Mouse (Mus musculus): ENCODE measurements around the gene Slc44a5. TPM values are rescaled to one million over a fixed set of nuclear protein-coding genes. Genes with fewer than 3 reads are reported as not detected.
A peak's percentile ranks its signal among the peaks of the same experiment; 100 is the strongest.
"Not testable (repeated sequence)": the region's sequence is repeated elsewhere in the genome, so short reads cannot be mapped to it uniquely, and the experiment has no call there.

The Slc44a5 gene
- total RNA-seq, 2 experiments from 2014 or later = 0.05 TPM; not detected in 1

GRCm38 (mm10) chr3:154093745-154094322, 120.6 kb downstream of the Slc44a5 start:
- DNase-seq (ENCODE audit: low spot score) = no peak

GRCm38 (mm10) chr3:154101671-154102070, 128.4 kb downstream of the Slc44a5 start:
- no peak for DNase-seq (ENCODE audit: low spot score)

- no peak for DNase-seq (ENCODE audit: low spot score)
These were observed 137.3 kb downstream of the Slc44a5 start for GRCm38 (mm10) chr3:154110528-154110927.

GRCm38 (mm10) chr3:154111221-154111620, 138.0 kb downstream of the Slc44a5 start:
- no peak for DNase-seq (ENCODE audit: low spot score)

GRCm38 (mm10) chr3:154114991-154115390, 141.8 kb downstream of the Slc44a5 start:
- no peak for DNase-seq (ENCODE audit: low spot score)

- no peak for DNase-seq (ENCODE audit: low spot score)
These were observed 142.2 kb downstream of the Slc44a5 start for GRCm38 (mm10) chr3:154115478-154115877.

GRCm38 (mm10) chr3:154116000-154116399, 142.8 kb downstream of the Slc44a5 start:
- DNase-seq (ENCODE audit: low spot score) = no peak

GRCm38 (mm10) chr3:154118992-154119603, 145.9 kb downstream of the Slc44a5 start:
- no peak for DNase-seq (ENCODE audit: low spot score)

GRCm38 (mm10) chr3:154122531-154122930, 149.3 kb downstream of the Slc44a5 start:
- DNase-seq (ENCODE audit: low spot score) = no peak

- no peak for DNase-seq (ENCODE audit: low spot score)
These were observed 151.8 kb downstream of the Slc44a5 start for GRCm38 (mm10) chr3:154124890-154125575.

GRCm38 (mm10) chr3:154125768-154126376, 152.6 kb downstream of the Slc44a5 start:
- DNase-seq (ENCODE audit: low spot score) = no peak

- no peak for DNase-seq (ENCODE audit: low spot score)
These were observed 154.0 kb downstream of the Slc44a5 start for GRCm38 (mm10) chr3:154127246-154127645.

- no peak for DNase-seq (ENCODE audit: low spot score)
These were observed 155.8 kb downstream of the Slc44a5 start for GRCm38 (mm10) chr3:154129036-154129435.

- no peak for DNase-seq (ENCODE audit: low spot score)
These were observed 157.3 kb downstream of the Slc44a5 start for GRCm38 (mm10) chr3:154130431-154131114.

- peak; percentile 7 for DNase-seq (ENCODE audit: low spot score)
These were observed 160.8 kb downstream of the Slc44a5 start for GRCm38 (mm10) chr3:154133986-154134385.

GRCm38 (mm10) chr3:154134701-154135100, 161.5 kb downstream of the Slc44a5 start:
- DNase-seq (ENCODE audit: low spot score) = no peak

GRCm38 (mm10) chr3:154136501-154136900, 163.3 kb downstream of the Slc44a5 start:
- DNase-seq (ENCODE audit: low spot score) = no peak

- DNase-seq (ENCODE audit: low spot score) = no peak
These were observed 168.1 kb downstream of the Slc44a5 start for GRCm38 (mm10) chr3:154141346-154141745.

GRCm38 (mm10) chr3:154142618-154143017, 169.4 kb downstream of the Slc44a5 start:
- no peak for DNase-seq (ENCODE audit: low spot score)

GRCm38 (mm10) chr3:154145750-154146149, 172.5 kb downstream of the Slc44a5 start:
- no peak for DNase-seq (ENCODE audit: low spot score)

- DNase-seq (ENCODE audit: low spot score) = no peak
These were observed 176.5 kb downstream of the Slc44a5 start for GRCm38 (mm10) chr3:154149778-154150177.

GRCm38 (mm10) chr3:154153541-154153940, 180.3 kb downstream of the Slc44a5 start:
- not testable (repeated sequence) for DNase-seq (ENCODE audit: low spot score)

All from gastrocnemius, adult 18-20 months (tissue).